Mouse (Mus musculus): ENCODE data around the gene Robo3.

GRCm38 (mm10) chr9:37368860-37369259, 64.2 kb downstream of the Robo3 start:
- TF ChIP-seq CTCF (IDR thresholded peaks at IDR 0.05; ENCODE audit: extremely low read depth, insufficient read length, insufficient replicate concordance, low read depth, low read length) (no peak), POLR2A (IDR thresholded peaks at IDR 0.05; ENCODE audit: low read depth, low read length) (no peak)
